Mouse (Mus musculus) embryonic stem cell, embryonic (primary cell): ENCODE data around the gene Plekhh2.

Experiments used
- CTCF ChIA-PET, 4 experiments: fragments of 300-600 bp in 2 of 4; fragments of 350-600 bp in 2 of 4; sonication (Branson Sonifier 250); formaldehyde crosslinking; loops; one replicate each; lab custom pipeline; 2022; ENCODE audit warnings: inconsistent platforms in 2 of 4; lab: Charles Lee
- POLR2A ChIA-PET, 4 experiments: fragments of 300-600 bp in 2 of 4; fragments of 350-600 bp in 2 of 4; sonication (Branson Sonifier 250); formaldehyde crosslinking; loops; one replicate each; lab custom pipeline; 2022; ENCODE audit warnings: antibody characterized with exemption in 4 of 4, inconsistent platforms in 1 of 4; lab: Charles Lee

Plekhh2 gene

DNA sequence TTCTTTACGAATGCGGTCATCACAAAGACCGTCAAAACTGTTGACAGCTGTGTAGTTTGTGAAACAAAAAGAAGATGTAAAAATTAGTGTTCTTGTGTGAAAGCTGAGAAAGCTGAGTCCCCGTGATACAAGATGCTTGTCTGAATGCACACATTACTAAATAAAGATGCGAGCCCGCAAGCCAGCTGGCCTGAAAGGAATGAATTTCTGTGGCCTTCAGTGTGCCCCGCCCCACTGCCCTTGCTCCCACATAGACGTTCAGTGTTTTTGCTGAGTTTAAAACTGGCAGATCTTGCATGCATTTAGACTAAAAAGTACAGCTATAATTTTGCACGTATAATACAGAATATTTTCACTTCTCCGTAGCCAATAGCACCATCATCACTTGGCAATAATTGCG lies 104.1 kb downstream of the Plekhh2 start:
- CTCF ChIA-PET, result interaction anchor here in 1 of 4 experiments (0.5 kb wide), 1 partner anchor 1018 kb away, joined by 3 read pairs; no protein-coding TSS in a partner anchor
- POLR2A ChIA-PET, result interaction anchor here in 2 of 4 experiments (0.6 to 1.3 kb wide), 3 partner anchors 8 to 84 kb away, joined by 3 to 4 read pairs (median 3); no protein-coding TSS in a partner anchor

DNA sequence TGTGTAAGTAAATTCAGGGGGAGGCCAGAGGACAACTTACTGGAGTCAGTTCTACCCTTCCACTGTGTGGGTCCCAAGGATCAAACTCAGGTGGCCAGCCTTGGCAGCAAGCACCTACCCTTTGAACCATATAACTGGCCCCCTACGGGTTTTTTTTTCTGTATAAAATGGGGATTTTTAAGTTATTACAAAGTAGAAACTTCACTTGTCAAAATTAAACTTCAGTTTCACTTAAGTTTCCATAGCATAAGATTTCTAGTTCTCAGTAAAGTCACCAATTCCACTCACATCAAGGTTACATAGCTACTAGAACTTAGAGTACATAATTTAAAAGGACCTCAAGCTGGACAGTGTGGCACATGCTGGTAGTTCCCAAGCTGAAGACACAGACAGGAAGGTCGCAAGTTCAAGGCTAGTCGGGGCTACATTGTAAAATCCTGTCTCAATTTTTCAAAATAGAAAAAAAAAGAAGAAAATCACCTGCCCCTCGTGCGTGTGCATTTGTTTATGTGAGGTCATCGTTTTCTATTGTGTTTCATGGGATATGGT lies 104.9 kb downstream of the Plekhh2 start:
- POLR2A ChIA-PET, result interaction anchor here in 1 of 4 experiments (0.6 to 0.9 kb wide), 3 partner anchors 9 to 83 kb away, joined by 3 to 4 read pairs (median 3); no protein-coding TSS in a partner anchor
- CTCF ChIA-PET, result no interaction called here

DNA sequence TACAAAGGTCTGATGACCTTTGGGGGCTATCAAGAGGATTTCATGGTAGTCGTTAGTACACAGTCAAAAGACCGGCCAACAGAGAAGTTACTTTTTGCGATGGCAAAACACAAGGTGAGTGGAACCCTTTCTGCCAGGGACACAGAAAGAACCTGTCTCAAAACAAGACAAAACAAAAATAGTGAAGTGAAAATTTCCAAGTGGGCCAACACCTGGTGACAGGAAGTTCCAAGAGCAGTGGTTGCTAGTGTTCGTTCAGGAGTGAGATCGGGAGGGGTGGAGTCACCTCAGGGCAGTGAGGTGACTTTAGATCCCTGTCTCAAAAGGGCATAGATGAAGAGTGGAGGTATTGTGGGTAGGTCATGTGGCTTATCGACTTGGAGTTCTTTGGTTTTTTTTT lies 106.3 kb downstream of the Plekhh2 start:
- ChIA-PET POLR2A (interaction anchor here in 2 of 4 experiments (0.7 to 1.7 kb wide), 2 partner anchors 23 to 955 kb away, joined by 4 to 6 read pairs; no protein-coding TSS in a partner anchor), CTCF (no interaction called here)

DNA sequence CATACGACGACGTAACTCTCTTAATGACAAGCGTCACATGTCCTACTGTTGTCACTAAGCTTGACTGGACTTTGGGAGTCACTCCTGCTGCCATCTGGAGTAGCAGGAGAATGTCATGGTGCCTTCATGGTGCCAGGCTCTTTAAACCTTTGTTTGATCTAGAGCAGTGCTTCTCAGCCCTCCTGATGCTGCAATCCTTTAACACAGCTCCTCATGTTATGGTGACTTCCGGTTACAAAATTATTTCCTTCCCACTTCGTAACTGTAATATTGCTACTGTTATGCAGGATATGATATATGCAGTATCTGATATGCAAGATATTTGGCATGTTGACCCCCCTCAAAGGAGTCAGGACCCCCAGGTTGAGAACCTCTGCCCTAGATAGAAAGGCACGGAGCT lies 107.4 kb downstream of the Plekhh2 start:
- POLR2A ChIA-PET, result interaction anchor here in 2 of 4 experiments (0.7 to 2.0 kb wide), 3 partner anchors 12 to 24 kb away, joined by 3 to 6 read pairs (median 5); no protein-coding TSS in a partner anchor
- CTCF ChIA-PET, result interaction anchor here in 1 of 4 experiments (0.6 kb wide), 1 partner anchor 470 kb away, joined by 3 read pairs; no protein-coding TSS in a partner anchor

DNA sequence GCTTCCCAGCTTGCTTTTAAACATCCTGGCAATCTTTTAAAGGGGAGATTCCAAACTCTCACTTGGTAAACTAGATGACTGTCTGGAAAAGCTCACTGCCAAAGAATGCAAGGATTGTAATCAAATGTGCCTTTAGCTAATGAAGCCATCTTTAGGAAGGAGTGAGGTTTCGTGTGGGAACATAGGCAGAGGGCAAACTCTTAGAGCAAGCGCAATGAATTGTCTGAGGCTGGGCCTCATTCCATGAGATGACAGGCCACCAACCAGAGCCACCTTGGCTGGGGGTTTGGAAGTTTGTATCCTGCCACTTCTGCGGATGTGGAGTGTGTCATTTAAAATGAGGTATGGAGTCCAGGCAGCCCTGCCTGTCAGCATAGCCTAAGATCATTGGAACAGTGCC lies 108.4 kb downstream of the Plekhh2 start:
- ChIA-PET POLR2A (interaction anchor here in 1 of 4 experiments (2.0 kb wide), 1 partner anchor 12 kb away, joined by 5 read pairs; no protein-coding TSS in a partner anchor), CTCF (no interaction called here)

DNA sequence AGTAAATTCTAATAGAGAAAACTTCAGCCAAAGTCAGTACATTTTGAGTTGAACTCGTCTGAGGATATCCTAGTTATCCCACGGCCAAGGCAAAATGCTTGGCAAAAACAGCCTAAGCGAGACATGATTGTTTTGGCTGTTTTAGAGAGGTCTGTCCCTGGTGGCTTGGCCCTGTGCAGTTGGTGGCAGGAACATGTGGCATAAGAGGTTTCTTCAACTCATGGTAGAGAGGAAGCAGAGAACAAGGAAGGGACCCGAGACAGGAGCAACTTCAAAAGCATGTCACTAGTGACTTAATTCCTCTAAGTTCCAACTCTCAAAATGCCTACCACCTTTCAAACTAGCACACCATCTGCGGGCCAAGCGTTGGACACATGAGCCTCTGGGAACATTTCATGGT lies 108.9 kb downstream of the Plekhh2 start:
- ChIA-PET POLR2A (interaction anchor here in 1 of 4 experiments (2.0 kb wide), 1 partner anchor 13 kb away, joined by 5 read pairs; no protein-coding TSS in a partner anchor), CTCF (no interaction called here)

DNA sequence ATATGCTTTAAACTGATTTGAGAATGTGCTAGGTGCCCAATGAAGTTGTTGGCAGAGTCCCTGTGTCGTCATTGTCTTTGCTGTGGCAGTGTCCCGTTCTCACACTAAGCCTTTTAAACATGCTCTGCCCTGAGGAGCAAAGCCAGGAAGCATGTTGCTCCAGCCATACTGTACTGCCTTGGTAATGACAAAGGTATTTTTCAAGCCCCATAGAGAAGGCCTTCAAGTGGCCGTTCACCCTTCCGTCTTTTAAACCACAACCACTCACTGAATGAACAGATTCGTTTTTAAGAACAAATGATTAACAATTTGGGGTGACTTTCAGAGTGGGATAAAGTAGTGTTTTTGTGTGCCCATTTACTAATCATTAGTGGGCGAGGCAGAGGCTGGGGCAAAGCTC lies 109.5 kb downstream of the Plekhh2 start:
- ChIA-PET POLR2A (no interaction called here), CTCF (no interaction called here)

DNA sequence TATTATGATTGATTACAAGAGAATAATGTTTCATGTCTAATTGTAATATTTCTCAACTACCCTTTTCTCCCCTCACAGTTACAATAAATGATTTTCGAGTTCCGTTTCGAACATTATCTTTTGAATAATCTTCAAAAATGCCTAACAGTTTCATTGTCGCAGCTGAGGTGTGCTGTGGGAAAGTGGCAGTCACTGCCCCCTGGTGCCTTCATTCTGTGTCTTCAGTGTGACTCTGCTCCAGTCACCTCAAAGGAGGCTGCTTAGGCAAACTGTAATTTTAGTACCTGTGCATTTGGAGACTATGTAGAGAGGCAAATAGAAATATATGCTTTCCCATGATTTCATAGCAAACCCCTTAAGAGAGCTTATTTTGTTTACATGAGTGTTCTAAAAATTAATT lies 110.3 kb downstream of the Plekhh2 start:
- CTCF ChIA-PET, result no interaction called here
- POLR2A ChIA-PET, result no interaction called here

DNA sequence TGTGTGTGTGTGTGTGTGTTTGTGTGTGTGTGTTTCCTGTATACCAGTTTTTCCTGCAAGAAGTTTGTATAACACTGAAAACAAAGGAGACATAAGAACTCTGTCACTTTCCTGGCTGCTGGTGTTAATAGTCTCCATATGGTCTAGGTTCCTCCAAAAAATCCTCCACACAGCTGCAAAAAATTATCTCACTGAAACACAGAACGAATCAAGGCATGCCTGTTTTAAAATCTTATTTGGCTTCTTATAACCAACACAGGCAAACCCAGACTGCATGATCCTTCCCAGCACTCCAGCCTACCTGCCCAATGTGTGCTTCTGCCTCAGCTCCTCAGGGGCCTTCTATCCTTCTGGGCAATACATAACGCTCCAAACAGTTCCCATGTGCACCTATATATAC lies 111.2 kb downstream of the Plekhh2 start:
- CTCF ChIA-PET, result interaction anchor here in 2 of 4 experiments (0.6 kb wide), 2 partner anchors 19 to 599 kb away, joined by 6 to 9 read pairs; no protein-coding TSS in a partner anchor
- POLR2A ChIA-PET, result no interaction called here

DNA sequence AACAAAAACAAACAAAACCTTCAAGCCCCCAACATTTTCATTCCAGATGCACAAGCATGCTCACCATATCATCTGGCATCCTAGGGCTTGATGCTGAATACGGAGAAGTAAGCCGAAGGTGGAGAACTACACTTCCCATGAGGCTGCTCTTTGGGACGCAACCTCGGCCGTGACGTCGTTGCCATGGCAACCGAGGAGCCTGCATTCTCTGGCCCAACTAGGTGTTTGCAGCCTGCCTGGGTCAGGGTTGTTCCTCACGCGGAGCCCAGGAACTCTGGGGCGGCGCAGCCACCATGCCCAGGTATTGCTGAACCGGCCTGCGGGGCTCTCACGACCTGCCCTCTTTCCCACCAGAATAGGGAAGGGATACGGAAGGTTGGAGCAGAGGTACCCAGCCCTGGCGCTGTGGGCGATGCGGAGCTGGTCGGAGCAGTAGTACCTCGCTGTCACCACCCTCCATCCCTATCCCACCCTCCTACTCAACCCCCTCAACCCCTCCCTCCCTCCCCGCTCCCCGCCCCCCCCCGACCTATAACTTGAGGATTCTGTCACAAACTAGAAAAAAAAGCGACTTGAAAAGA lies 114.7 kb downstream of the Plekhh2 start, which contains the start of gene Dync2li1:
Gene Dync2li1 (plus strand): TSS at position 221 of the 581 bp plus-strand sequence.
- ChIA-PET POLR2A (interaction anchor here in 2 of 4 experiments (0.8 to 1.6 kb wide), 5 partner anchors 9 to 114 kb away, joined by 3 to 4 read pairs (median 3); partner anchors contain the start of gene Plekhh2 (in 1 of the 2)), CTCF (no interaction called here)

DNA sequence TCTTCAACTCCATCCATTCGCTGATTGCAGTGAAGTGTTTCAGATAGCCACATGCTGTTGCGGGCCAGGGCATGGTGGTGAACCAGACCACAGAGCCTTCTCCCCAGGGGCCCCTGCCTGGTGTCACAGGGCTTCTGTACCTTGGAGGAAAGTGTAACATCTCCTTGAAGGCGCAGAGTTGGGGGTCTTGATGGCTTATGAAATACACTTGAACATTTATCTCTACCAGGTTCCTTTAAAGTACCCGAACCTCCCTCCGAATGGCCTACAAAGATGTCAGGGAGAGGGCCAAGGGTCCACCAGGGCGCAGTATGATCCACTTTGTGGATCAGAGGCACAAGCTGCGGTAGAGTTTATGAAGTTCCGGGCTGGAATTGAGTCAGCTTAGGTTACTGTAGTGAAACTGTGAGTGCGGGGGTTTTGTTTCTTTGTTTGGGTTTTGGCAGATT lies 115.2 kb downstream of the Plekhh2 start:
- ChIA-PET CTCF (no interaction called here), POLR2A (interaction anchor here in 2 of 4 experiments (0.8 to 1.6 kb wide), 6 partner anchors 8 to 329 kb away, joined by 3 to 4 read pairs (median 3); partner anchors contain the start of genes Plekhh2 (in 1 of the 2) and Ppm1b (in 1 of the 2))

DNA sequence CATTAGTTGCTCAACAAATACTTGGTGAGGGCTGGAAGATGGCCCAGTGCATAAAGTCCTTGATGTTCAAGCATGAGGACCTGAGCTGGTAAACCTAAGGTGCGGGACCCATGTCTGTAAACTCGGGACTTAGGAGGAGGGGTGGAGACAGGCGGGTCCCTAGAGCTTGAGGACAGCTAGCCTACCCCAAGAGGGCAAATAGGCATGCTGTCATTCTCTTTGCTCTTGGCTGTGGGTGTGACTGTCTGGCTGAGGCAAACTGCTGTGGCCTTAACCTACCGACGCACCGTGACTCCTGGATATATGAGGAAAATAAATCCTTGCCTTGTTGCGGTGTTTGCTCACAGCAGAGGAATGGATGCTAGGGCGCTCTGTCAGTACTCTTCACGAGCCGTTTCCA lies 116.0 kb downstream of the Plekhh2 start:
- ChIA-PET CTCF (no interaction called here), POLR2A (interaction anchor here in 1 of 4 experiments (0.8 to 1.1 kb wide), 2 partner anchors 85 to 329 kb away, joined by 3 read pairs; partner anchors contain the start of gene Ppm1b)

DNA sequence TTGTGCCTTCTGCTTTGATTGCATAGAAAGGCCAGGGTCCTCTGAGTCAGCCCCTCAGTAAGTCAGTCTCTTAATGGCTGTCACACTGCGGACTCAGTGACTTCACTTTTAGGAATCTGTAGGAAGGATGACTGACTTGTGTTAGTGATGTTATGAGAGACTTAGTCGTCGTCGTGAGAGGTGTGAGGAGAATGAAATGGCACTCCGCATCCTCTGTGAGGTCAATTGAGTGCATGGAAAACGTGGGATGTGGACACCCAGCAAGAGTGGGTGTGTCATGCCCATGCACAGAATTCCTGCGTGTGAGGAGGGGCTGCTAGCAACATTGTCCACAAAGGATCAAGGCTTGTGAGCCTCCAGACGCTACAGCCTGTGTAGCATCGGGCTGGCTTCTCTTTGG lies 116.9 kb downstream of the Plekhh2 start:
- ChIA-PET CTCF (no interaction called here), POLR2A (interaction anchor here in 1 of 4 experiments (0.6 kb wide), 1 partner anchor 1214 kb away, joined by 5 read pairs; no protein-coding TSS in a partner anchor)

DNA sequence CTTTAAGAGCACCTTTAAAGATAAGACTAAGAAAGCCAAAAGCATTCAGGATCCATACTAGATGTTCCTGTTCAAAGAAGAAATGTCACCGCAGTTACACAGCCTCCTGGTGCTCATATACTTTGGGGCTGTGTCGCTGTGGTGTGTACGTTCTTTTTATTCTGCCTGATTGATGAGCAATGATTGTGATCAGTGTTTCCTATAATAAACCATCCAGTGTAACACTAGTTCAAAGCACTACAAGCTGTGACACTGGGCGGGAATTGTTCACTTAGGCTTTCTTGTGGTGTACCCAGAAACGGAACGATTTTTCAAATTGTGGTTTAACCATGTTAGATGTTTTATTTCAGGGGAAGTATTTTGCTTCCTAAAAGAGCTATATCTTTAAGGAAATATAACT lies 120.1 kb downstream of the Plekhh2 start:
- CTCF ChIA-PET, result interaction anchor here in 1 of 4 experiments (0.5 kb wide), 1 partner anchor 558 kb away, joined by 5 read pairs; no protein-coding TSS in a partner anchor

DNA sequence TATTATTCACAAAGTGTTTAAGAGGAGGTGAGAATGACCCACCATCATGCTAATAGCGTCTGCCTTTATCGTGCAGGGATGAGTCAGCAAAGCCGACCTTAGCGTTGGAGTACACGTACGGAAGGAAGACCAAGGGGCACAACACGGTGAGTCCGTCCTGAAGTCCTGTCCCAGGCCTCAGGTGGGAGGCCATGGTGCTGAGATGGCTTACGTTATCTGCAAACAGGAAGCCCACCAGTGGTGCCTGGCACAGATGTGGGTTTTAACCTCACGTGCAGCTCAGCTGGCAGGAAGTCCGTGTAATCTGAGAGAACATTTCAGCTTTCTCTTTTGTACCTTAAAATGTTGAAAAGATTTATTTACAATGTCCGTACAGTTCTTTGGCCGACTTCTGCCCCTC lies 121.7 kb downstream of the Plekhh2 start:
- ChIA-PET CTCF (no interaction called here), POLR2A (interaction anchor here in 1 of 4 experiments (0.5 to 2.1 kb wide), 3 partner anchors 156 to 390 kb away, joined by 3 to 7 read pairs (median 3); partner anchors contain the start of gene Thada)

More for the DNA sequence above, 120.1 kb downstream of the Plekhh2 start:
- POLR2A ChIA-PET, result interaction anchor here in 1 of 4 experiments (1.2 to 2.1 kb wide), 2 partner anchors 24 to 165 kb away, joined by 3 to 7 read pairs; partner anchors contain the start of gene Thada

DNA sequence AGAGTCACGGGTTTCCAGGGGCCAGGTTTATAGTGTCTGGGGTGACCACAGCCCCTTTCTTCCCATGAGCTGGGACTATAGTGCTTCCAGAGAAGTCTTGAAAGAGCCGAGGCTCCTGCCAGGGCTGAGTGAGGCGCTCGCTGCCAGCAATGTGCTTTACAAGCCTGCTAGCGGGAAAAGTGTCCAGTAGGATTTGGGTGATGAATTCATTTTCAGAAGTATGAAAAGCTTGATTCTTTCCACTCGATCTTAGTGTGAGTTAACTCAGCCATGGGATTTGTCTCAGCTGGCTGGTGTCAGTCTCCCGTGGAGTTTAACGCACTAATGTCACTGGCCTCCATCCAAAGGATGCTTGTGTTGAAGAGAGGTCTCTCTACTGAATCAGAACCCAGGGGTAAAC lies 124.6 kb downstream of the Plekhh2 start:
- ChIA-PET CTCF (interaction anchor here in 1 of 4 experiments (0.7 kb wide), 1 partner anchor 556 kb away, joined by 6 read pairs; no protein-coding TSS in a partner anchor), POLR2A (interaction anchor here in 3 of 4 experiments (0.5 to 1.1 kb wide), 6 partner anchors 9 to 51 kb away, joined by 3 to 5 read pairs (median 3); no protein-coding TSS in a partner anchor)

DNA sequence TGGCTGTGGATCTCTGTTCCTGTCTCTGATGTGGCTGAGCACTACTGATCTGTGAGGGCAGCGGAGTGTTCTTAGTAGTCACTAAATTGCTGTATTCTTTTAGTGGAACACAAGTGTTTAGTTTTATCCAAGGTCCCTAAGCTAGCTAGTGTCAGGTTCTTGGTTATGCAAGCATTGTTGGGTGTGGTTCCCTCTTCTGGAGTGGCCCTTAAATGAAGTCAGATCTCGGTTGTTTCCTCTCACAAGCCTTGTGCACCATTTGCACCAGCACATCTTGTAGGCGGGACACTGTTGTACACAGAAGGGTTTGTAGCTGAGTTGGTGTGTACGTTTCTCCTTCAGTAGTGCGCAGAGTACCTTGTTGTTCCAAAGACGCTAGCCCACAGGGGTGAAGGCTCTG lies 126.3 kb downstream of the Plekhh2 start:
- ChIA-PET POLR2A (interaction anchor here in 2 of 4 experiments (0.6 to 1.0 kb wide), 4 partner anchors 9 to 385 kb away, joined by 3 read pairs; no protein-coding TSS in a partner anchor), CTCF (interaction anchor here in 2 of 4 experiments (0.5 to 0.6 kb wide), 2 partner anchors 46 to 552 kb away, joined by 3 read pairs; no protein-coding TSS in a partner anchor)

DNA sequence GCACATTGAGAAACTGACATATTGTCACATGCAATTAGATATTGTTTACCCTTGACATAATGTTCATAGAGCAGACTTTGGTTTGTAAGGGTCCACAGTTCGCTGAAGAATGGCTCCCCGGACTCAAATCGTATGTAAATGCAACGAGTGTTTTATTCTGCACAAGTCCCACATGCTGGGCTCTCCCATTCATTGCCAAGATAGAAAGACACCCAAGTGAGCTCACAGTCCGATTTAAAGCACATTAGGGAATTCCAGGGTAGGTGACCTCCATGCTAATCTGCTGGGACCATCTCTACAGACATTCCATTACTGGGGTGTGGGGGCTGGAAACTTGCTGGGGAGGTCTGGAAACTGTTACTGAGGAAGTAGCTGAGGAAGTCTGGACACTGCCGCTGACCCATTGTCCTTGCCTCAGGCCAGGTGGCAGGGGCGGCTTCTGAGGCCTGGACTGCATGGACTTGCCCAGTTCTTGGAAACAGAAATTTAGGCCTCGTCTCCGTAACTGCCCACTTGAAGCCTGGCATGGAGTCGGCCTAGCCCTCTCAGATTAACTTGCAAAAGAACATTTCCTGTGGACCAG lies 128.2 kb downstream of the Plekhh2 start:
- ChIA-PET CTCF (interaction anchor here in 2 of 4 experiments (0.6 kb wide), 3 partner anchors 73 to 772 kb away, joined by 4 read pairs; no protein-coding TSS in a partner anchor), POLR2A (interaction anchor here in 2 of 4 experiments (0.7 to 1.2 kb wide), 5 partner anchors 971 to 985 kb away, joined by 3 to 52 read pairs (median 4); no protein-coding TSS in a partner anchor)
